Mouse (Mus musculus): ENCODE data around the gene Robo4.

Robo4 gene

GRCm38 (mm10) chr9:37401802-37402201, at the start of gene Robo4:
TSS of gene Robo4 (plus strand) at chr9:37401897.
- in situ Hi-C loops (cut with MseI, MboI) = no loop called here

GRCm38 (mm10) chr9:37354485-37354884, 47.2 kb upstream of the Robo4 start:
- in situ Hi-C loops (cut with MseI, MboI) = no loop called here

GRCm38 (mm10) chr9:37358713-37359330, 42.9 kb upstream of the Robo4 start:
- in situ Hi-C loops (cut with MseI, MboI) = no loop called here

- in situ Hi-C loops (cut with MseI, MboI) = no loop called here
Measured at GRCm38 (mm10) chr9:37359331-37360220, 42.1 kb upstream of the Robo4 start.

- in situ Hi-C loops (cut with MseI, MboI) = no loop called here
Measured at GRCm38 (mm10) chr9:37362084-37362483, 39.6 kb upstream of the Robo4 start.

GRCm38 (mm10) chr9:37362881-37363280, 38.8 kb upstream of the Robo4 start:
- in situ Hi-C loops (cut with MseI, MboI) = no loop called here

- in situ Hi-C loops (cut with MseI, MboI) = no loop called here
Measured at GRCm38 (mm10) chr9:37363551-37363950, 38.1 kb upstream of the Robo4 start.

DNA sequence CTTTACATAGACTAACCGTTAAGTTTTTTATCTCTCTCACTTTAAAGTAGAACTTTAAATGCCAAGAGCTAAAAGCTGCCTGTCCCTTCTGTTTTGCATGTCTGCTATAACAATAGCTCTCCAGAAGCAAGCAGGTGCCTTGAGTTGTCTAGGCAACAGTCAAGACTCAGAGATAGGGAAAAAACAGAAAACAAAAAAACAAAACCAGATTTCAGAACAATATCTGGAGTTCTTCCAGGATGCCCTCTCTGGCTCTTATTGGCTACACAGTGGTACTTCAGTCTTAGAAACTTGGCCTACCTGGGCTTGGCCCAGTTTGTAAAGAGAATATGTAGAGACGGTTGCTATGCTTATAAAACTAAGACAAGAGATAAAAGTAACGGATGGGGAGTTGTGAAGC, 37.3 kb upstream of the Robo4 start:
- in situ Hi-C loops (cut with MseI, MboI) = no loop called here

DNA sequence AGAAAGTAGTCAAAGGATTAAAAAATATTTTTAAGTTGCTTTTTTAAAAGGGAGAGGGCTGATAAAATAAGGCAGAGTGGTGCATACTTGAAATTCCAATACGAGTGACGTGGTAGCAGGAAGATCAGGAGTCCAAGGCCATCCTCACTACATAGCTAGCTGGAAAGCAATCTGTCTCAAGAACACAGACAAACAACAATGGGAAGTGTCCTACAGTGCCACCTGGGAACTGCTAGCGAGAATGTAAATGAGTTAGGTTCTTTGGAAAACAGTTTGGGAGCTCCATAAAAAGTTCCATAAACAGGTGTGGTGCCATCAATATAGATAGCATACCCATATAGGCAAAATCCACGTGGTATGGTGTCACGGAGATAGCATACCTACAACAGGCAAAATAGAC, 36.0 kb upstream of the Robo4 start:
- in situ Hi-C loops (cut with MseI, MboI) = no loop called here

- in situ Hi-C loops (cut with MseI, MboI) = no loop called here
Measured at GRCm38 (mm10) chr9:37367301-37368080, 34.2 kb upstream of the Robo4 start, which contains the start of gene Hepacam. TSS of gene Hepacam (plus strand) at chr9:37367351.

DNA sequence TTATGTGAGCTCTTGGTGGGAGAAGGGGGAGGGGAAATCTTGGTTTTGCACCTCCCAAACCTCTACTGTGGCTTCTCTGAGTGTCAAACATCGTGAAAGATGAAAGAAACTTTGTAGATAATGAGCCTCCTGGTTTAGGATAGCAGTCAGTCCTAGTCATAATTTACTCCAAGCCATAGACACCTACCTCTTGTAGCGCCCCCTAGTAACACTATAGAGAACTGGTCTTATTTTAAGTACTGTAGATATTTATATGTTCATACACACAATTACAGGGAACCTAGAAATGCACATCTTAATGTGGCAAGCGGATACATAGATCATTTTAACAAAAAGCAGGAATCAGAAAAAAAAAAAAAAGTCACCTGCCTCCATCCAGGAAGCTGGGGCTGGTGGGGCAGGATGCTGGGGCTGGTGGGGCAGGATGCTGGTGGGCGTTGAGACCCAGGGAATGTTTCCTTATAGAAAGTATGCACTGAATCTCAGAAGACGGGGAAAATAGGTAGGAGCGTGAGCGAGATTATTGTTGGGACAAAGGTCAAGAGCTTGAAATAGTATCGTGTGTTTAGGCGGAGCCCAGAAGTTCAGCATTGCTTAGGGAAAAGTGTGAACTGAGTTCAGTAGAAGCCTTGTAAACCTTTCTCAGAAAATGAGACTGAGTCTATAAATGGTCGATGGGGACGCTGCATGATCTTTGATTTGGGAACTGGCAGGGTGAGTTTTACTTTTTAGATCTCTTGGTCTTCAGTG, 33.4 kb upstream of the Robo4 start:
- in situ Hi-C loops (cut with MseI, MboI) = no loop called here

DNA sequence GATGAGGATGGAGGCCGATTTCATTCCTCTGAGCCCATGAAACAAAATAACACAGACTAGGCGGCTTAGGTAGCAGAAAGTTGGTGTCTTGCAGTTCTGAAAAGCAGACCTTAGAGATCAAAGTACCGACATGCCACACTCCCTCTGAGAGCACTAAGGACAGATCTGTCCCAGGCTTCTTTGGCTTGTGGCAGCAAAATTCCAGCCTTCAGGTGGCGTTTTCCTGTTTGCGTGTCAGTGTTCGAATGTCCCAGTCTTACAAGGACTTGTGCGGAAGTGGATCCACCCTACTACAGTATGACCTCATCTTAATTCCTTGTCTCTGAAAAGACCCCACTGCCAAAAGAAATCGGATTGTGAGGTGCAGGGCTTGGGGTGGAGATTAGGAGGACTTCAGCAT, 32.8 kb upstream of the Robo4 start:
- in situ Hi-C loops (cut with MseI, MboI) = no loop called here

DNA sequence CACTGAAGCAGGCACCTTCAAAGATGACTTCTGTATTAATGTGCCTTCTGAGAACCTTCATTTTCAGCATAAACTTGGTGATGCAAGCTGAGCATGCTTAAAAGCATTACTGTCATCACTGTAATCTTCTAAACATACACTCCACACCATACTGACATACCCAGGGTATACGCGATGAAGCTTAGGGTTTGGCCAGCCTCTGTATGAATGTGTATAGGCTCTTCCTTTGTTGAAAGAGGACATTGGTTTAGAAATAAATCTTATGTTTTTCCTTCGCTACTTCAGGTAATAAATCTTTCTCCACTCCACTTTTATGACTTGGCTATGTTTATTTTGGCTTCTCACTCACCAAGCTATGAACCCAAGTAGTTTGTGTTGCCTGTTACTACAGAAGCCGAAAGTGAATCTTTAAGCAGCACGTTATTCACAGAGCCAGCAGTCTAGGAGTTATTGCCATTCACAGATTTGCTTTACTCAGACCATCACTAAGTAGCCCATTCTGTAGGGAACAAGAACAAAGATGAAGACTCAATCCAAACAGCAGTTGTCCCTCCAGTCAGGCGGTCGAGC, 30.4 kb upstream of the Robo4 start:
- in situ Hi-C loops (cut with MseI, MboI) = no loop called here

DNA sequence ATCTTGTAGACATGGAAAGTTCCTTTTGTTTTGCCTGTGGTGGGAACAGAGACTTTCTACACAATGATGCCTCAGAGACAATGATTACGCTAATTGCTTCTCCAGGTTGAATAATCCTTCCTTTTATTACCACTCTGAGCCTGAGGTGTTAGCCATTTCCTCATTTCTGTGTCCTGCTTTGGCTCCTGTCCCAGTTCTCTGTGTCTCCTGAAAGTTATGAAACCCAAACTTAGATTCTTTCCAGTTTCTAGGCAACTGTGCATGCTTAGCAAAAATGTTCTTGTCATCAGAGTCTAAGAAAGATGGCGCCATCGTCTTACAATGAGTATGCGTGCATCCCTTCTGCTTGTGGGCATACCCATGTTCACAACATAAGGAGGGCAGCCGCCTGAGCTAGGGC, 26.0 kb upstream of the Robo4 start:
- in situ Hi-C loops (cut with MseI, MboI) = no loop called here

DNA sequence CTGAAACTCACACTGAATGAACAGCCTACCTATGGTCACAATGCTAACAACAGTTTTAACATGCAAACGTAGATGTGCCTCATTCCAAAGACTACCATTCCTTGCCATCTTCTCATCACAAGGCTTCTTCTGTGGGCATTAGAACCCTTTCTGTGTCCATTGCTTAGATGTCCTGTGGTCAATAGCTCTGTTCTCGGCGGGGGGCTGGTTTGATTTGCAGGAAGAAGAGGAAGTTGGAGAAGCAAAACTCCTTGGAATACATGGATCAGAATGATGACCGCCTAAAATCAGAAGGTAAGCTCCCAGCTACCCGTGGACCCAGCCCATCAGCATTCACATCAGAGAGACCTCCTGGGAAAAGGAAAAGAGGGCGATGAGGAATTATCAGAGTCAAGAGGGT, 18.5 kb upstream of the Robo4 start:
- in situ Hi-C loops (cut with MseI, MboI) = no loop called here

GRCm38 (mm10) chr9:37384284-37385182, 17.2 kb upstream of the Robo4 start:
- in situ Hi-C loops (cut with MseI, MboI) = no loop called here

DNA sequence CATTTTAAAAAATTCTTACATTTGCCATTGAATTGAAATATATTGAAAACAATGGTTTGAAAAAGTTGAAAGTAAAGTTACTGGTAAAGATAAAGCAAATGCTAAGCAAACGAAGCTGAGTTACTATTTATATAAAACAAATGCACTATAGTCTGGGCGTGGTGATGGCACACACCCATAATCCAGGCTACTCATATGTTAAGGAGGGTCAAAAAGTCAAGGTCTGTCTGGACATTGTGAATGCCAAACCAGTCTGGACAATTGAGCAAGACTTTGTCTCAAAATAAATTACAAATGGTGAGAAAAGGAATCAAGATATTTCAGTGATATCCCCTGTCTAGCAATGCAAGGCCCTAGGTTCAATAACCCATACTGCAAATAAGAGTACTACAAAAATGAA, 10.8 kb upstream of the Robo4 start:
- in situ Hi-C loops (cut with MseI, MboI) = no loop called here

- in situ Hi-C loops (cut with MseI, MboI) = no loop called here
Measured at GRCm38 (mm10) chr9:37392071-37392470, 9.6 kb upstream of the Robo4 start.

DNA sequence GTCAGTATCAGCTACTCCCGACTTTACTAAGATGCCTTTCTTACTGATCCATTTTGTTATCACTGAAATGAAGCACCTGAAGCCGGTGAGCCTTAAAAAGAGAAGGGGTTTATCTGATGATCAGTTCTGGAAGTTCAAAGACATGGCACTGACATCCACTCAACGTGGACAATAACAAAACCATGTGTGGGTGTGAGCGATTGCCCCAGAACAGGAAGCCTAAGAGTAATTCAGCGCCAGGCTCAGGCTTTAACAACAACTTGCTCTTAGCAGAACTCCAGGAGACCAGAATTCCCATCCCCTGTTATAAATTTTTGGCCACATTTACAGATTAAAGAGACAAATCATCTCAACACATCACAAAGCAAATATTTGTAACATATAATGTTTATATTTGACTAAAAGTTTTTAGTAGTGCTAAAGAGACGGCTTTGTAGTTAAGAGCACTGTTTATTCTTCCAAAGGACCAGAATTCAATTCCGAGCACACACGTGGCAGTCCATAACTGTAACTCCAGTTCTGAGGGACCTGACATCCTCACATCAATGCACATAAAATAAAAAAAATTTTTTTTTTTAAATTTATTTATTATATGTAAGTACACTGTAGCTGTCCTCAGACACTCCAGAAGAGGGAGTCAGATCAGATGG, 8.1 kb upstream of the Robo4 start:
- in situ Hi-C loops (cut with MseI, MboI) = no loop called here

DNA sequence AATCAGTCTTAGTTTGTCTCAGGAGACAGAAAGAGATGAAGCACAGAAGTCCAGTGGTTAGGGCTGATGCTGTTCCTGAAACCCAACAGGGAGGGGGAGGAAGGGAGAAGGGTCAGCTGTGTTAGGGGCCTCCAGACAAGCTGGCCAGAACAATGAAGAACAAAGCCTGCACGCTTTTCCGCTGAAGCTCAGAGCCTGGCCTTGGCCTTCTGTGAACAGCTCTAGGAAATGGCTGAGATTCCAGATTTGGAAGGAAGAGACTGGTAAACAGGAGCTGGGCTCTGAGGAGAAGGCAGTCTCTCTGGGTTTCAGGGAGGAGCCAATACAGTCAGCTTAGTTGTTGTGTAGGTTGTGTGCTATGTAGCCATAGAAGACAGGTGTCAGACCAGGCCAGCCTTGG, 1.1 kb upstream of the Robo4 start:
- in situ Hi-C loops (cut with MseI, MboI) = no loop called here
